Mouse (Mus musculus) adrenal gland, postnatal 4 days (tissue): Measurements from ENCODE around the gene Rnaseh2b. TPM values are rescaled to one million over a fixed set of nuclear protein-coding genes. Genes with fewer than 3 reads are reported as not detected.

Source experiments
- DNase-seq, 2 experiments: peaks; one replicate each; pipeline ENCODE4 v3.0.0; 2021 to 2022; ENCODE audit warnings: low spot score in 2 of 2, mixed read lengths in 2 of 2
- total RNA-seq, 2 experiments: library from RNA; stranded (reverse); gene quantifications; 2 replicates each; pipeline ENCODE4 v1.2.3; 2021

The Rnaseh2b gene
- total RNA-seq, 2 experiments from 2014 or later: 35.2 to 36.6 TPM

- no peak for DNase-seq
Measured at GRCm38 (mm10) chr14:62353793-62354192, 61.4 kb downstream of the Rnaseh2b start.

DNA sequence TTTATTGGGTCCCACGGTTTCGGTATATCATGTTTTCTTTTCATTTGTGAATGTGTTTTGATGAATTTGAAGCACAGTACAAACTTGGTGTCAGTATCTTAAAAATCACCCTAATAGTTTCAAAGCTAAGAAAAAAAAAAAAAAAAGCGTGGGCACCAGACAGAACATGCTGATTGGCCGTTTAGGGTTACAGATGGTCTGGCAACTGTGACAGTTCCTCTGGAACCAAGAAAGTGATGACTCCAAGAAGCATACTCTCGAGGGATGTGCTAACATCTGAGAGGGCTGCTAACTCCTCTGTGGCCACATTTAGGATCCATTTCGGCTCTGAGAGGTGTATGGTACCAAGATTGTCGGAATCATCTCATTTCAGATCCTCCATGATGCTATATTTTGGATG, 62.8 kb downstream of the Rnaseh2b start:
- DNase-seq: no peak

DNA sequence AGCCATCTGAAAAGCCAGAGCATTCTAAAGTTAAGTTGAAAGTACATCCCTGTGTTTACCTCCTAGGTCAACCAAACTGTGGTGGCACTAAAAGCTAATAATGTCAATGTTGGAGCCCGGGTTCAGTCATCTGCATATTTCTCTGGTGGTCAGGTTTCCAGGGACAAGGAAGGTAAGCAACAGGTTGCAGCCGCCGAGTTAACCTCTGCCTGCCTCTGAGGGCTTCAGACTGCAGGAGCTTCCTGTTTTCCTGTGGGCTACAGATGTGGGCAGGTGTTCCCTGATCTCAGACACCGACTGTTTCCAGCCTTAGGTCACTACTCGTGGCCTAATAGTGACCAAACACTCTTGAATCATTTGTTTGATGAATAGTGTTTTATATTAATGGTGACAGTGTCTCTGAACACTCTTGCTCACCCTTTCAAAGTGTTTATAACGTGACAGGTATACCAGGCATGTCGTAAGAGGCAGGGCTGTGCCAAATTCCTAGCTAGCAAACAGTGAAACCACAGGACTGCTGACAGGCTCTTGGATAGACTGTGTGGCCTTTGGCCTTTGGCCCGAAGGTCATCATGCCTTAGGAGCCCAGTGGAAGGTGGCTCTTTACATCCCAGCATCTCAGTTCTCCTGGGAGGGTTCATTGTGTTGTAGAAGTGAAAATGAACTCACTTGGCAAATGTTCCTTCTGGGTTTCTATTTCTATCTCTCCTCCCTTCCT, 69.0 kb downstream of the Rnaseh2b start:
- DNase-seq: no peak

- DNase-seq: no peak
Measured at GRCm38 (mm10) chr14:62363774-62364173, 71.4 kb downstream of the Rnaseh2b start.

GRCm38 (mm10) chr14:62370819-62371218, 78.4 kb downstream of the Rnaseh2b start:
- DNase-seq: no peak

GRCm38 (mm10) chr14:62374001-62374400, 81.6 kb downstream of the Rnaseh2b start:
- DNase-seq: no peak

- DNase-seq: no peak
Measured at GRCm38 (mm10) chr14:62375694-62376093, 83.3 kb downstream of the Rnaseh2b start.

DNA sequence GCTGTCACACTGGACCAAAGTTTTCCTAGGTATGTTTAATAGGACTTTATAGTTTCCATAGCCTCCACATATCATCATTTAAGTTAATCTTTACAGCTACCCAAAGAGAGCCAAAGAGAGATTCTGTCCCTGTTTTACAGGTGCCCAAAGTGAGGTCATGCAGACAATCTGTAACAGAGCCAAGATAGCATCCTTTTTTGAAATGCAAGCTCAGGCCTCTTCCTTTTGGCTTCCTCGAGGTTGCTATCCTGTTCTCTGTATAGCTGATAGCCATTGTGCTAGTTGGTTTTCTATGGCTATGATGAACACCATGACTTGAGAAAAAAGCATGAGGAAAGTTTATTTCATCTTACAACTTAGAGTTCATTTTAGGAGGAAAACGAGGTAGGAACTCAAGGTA, 83.7 kb downstream of the Rnaseh2b start:
- DNase-seq: no peak

DNA sequence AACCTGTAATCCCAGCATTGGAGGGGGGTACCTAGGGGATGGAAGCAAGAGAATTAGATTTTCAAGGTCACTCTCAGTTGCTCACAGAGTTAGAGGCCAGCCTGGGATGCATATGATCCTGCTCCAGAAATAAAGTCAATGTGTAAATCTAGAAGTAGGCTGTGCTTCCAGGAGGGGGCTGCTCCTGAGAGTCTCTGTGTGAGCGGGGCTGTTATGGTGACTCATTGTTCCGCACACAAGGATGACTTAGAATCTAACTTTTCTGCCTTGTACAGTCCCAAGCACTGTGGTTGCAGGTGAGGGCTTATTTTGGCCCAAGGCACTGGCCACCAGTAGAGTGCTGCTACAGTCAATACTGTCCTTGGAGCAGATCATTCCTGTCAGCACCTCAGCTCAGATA, 87.0 kb downstream of the Rnaseh2b start:
- DNase-seq: no peak

GRCm38 (mm10) chr14:62380606-62381005, 88.2 kb downstream of the Rnaseh2b start:
- DNase-seq: no peak

DNA sequence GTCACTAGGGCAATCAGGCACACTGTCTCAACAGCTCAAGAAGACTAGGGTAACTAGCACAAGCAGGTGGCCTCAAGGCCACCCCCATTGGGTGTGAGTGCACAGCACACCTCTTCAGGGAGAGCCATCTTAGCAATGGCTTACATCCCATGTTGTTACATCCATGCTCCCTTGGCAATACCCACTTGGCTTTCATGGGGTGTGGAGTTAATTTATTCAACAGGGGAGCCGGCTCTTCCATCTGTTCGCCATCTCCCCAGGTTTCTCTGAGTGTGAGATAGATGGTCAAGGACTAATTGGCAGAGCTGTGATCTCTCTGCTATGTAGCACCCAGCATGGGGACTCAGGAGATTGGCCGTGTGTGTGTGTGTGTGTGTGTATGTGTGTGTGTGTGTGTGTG, 90.7 kb downstream of the Rnaseh2b start:
- no peak for DNase-seq

GRCm38 (mm10) chr14:62383786-62384299, 91.5 kb downstream of the Rnaseh2b start:
- DNase-seq: no peak

DNA sequence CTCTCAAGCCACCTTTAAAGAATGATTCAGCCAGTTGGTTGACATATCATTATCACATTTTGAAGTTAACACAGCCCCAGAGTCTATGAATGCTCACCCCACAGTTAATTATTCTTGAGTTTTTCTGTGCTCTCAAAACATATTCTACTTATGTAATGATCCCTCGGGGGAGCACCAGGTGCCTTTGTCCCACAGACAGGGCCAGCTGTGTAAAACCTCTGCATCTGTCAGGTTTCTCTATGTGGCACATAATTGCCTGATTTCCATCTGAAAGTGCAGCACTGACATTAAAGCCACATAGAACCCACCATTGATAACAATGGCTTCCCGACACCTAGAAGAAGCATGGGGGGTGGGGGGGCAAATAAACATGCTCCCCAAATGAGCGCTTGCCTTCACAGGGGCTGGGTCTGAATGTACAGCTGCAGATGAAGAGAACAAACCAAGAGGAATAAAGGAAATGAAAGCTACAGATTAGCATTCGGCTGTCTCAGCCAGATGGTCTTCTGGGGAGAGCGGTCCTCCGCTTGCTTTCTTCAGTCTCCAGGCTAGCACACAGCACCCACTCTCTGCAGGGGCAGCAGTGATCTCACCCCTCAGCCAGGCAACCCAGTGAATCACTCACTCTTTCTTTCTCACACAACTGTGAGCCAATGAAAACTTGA, 96.8 kb downstream of the Rnaseh2b start:
- DNase-seq: no peak

DNA sequence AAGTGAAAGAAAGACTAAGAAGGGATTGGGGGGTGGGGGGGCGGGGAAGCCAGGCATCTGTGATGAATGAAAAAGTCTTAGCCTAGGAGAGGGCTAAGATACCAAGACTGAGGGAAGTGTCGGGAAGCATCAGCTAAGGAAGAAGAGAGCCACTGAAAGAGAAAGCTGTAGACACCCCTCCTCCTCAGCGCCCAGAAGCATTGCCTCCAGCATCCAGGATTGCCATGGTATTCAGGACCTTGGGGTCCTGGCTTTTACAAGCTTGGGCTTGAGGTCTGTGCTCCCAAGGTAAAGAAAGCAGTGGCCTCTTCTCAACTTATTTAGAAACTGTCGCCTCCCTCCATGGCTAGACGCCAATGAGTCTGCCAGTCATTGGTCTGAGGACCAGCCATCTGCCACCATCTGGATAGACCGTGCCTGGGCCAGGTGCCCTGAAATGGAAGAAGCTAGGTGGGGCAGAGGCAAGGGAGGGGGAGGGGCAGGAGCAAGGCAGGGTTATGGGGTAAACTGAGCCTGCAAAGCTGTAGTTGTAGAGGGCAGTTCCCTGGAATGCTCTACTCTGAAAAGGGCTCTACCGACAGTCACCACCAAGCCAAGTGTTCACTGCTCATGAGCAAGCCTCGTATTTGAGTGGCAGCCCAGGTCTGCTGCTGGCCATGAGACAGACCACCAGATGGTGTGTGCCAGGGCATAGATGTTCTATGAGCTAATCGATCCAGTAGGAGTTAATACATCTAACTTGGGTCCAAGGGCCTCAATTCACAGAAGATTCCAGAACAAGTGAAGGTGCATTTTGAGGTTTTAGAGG, 97.5 kb downstream of the Rnaseh2b start:
- no peak for DNase-seq

DNA sequence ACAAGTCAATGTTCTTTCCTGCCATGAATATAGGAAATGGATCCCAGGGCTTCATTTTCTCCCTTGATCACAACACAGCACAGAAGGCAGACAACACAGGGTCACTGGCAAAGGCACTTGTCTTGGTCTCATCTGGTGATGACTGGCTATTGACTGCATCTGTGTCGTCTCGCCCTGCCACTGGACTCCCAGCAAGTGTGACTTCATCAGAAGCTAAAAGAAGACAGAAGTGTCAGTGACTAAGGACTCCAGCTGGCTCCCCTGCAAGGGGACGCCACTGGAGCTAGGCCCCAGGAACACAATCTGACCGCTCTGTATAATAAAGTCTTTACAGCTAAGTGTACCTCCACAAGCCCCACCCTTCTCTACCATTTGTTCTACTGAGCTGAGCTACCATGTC, 100.4 kb downstream of the Rnaseh2b start:
- DNase-seq: no peak

GRCm38 (mm10) chr14:62395346-62395745, 103.0 kb downstream of the Rnaseh2b start:
- DNase-seq: no peak

DNA sequence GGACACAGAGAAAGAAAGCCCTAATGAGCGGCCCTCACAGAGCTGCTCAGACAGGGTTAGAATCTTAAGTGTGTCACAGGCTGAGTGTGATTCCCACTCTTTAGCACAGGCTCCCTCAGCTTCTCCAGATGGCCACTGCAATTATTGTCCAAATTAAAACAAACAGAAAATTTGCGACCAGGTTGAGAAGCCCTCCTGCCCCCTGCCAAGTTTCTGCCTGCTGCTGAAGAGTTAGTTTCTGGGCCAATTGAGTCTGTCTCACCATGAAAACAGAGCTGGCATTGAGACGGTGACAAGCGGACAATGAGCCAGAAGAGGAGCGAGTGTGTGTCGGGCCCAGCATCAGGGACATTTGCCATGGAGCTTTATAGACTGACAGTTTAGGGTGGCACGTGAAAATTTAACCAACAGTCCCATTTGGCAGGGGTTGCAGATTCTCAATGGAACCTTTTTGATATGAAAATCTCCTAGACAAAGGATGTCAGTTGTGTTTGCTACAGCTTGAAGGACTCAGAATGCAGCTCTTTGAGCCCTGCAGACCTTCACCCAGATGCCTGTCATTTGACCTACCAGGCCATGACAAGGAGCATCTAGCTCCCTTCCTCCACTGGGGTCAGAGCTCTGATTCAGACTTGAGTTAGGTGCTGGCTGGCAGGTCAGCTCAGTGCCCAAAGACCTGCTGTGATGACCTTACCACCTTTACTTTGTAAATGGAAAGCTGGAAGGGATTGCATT, 123.8 kb downstream of the Rnaseh2b start:
- no peak for DNase-seq

DNA sequence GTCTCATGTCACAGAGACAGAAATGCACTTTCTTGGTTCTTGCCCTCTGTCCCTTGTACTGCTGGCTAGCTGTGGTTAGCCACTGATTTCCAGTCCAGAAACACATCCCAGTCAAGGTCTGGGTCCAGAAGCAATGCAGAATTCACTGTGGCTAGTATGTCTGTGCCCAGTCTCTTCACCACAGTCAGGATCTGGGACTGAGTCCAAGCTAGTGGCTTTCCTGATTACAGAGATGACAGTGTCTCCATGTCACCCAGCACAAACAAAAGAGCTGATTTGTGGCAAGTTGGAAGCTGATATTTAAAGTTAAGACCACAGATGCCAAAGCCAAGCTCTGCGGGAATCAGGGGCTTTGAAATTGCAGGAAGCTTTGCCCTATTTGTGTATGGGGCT, 124.3 kb downstream of the Rnaseh2b start:
- no peak for DNase-seq

GRCm38 (mm10) chr14:62417501-62417900, 125.1 kb downstream of the Rnaseh2b start:
- DNase-seq: no peak

GRCm38 (mm10) chr14:62422265-62422664, 129.9 kb downstream of the Rnaseh2b start:
- DNase-seq: no peak
